Mouse (Mus musculus) limb, embryonic 15.5 days (tissue): ENCODE results near the gene Map4k2. TPM values are rescaled to one million over a fixed set of nuclear protein-coding genes. Genes with fewer than 3 reads are reported as not detected.

Experiments
- ATAC-seq: fragments of 200-750 bp; cut with Nextera tagmentation; 2 replicates; pipeline ENCODE4 v1.8.0; 2017; ENCODE audit warnings: low read depth, moderate TSS enrichment; ENCODE audit not compliant: insufficient number of reproducible peaks, low FRiP score, low TSS enrichment
- H3K27ac ChIP-seq: fragments of 300-500 bp; sonication (generic); 2 replicates; pipeline ENCODE4 v1.5.1; 2015; ENCODE audit warnings: moderate library complexity, mild to moderate bottlenecking, inconsistent platforms
- H3K27me3 ChIP-seq: fragments of 300-500 bp; sonication (generic); 2 replicates; pipeline ENCODE4 v1.6.1; 2015; ENCODE audit warnings: inconsistent platforms
- H3K36me3 ChIP-seq: fragments of 300-500 bp; sonication (generic); 2 replicates; pipeline ENCODE4 v1.6.1; 2015; ENCODE audit warnings: inconsistent platforms
- H3K4me1 ChIP-seq: fragments of 300-500 bp; sonication (generic); 2 replicates; pipeline ENCODE4 v1.6.1; 2015; ENCODE audit warnings: inconsistent platforms
- H3K4me2 ChIP-seq: fragments of 300-500 bp; sonication (generic); 2 replicates; pipeline ENCODE4 v1.6.1; 2015; ENCODE audit warnings: mild to moderate bottlenecking, inconsistent platforms
- H3K4me3 ChIP-seq: fragments of 300-500 bp; sonication (generic); 2 replicates; pipeline ENCODE4 v1.5.1; 2015; ENCODE audit warnings: mild to moderate bottlenecking, inconsistent platforms
- H3K9ac ChIP-seq: fragments of 300-500 bp; sonication (generic); 2 replicates; pipeline ENCODE4 v1.6.1; 2015; ENCODE audit warnings: inconsistent platforms
- H3K9me3 ChIP-seq: fragments of 300-500 bp; sonication (generic); 2 replicates; pipeline ENCODE4 v1.6.1; 2016; ENCODE audit warnings: inconsistent platforms
- WGBS: fragments of 180-500 bp; shearing (Covaris S2); methylation state at CpG from one replicate; pipeline ENCODE4 v1.1.7; 2015; 5-methylcytosine and 5-hydroxymethylcytosine counted together
- polyA plus RNA-seq: library from polyadenylated mRNA; unstranded; fragments of >200 nt; fragmentation: Nextera tagmentation; extraction: Ambion mirVana; gene quantifications from 2 replicates; pipeline ENCODE4 v1.2.1, GENCODE M21; 2015

Gene Map4k2
- polyA plus RNA-seq, 1 experiment from 2014 or later: 16.2 TPM

GRCm38 (mm10) chr19:6373539-6374400 is 32.8 kb downstream of the Map4k2 start:
- 0 out of 2 replicates have a peak overlapping the region, but pooled peaks have one; percentile 0 for H3K9ac ChIP-seq
- H3K27ac ChIP-seq: no peak overlapping the region
- no peak overlapping the region for H3K4me3 ChIP-seq
- WGBS: 66% methylated on average over 12 of the region's 12 CpGs
- no peaks in the 10 kb centered on the region for H3K27me3 ChIP-seq
- peaks cover 96% of the 10 kb centered on the region for H3K36me3 ChIP-seq
- peak; percentile 32; the same call in 1 of the 2 replicates for ATAC-seq
- no peaks in the 10 kb centered on the region for H3K4me1 ChIP-seq
- no peaks in the 10 kb centered on the region for H3K9me3 ChIP-seq
- H3K4me2 ChIP-seq: no peak overlapping the region

- Histone ChIP-seq H3K9me3 (no peaks in the 10 kb centered on the region), H3K4me2 (no peak overlapping the region), H3K4me3 (no peak overlapping the region), H3K4me1 (no peaks in the 10 kb centered on the region), H3K36me3 (peaks cover 95% of the 10 kb centered on the region), H3K27ac (no peak overlapping the region), H3K27me3 (no peaks in the 10 kb centered on the region), H3K9ac (no peak overlapping the region)
- ATAC-seq: no peak
- 95% methylated on average over 10 of the region's 10 CpGs for WGBS
Measured at GRCm38 (mm10) chr19:6374571-6374970, 33.6 kb downstream of the Map4k2 start.

GRCm38 (mm10) chr19:6375423-6376254 is 34.7 kb downstream of the Map4k2 start:
- no peak for ATAC-seq
- H3K9me3 ChIP-seq: no peaks in the 10 kb centered on the region

GRCm38 (mm10) chr19:6376255-6376564 is 35.3 kb downstream of the Map4k2 start:
- H3K27ac ChIP-seq: no peak overlapping the region
- H3K4me2 ChIP-seq: no peak overlapping the region
- no peak overlapping the region for H3K4me3 ChIP-seq
- no peaks in the 10 kb centered on the region for H3K27me3 ChIP-seq
- ATAC-seq: no peak
- no peaks in the 10 kb centered on the region for H3K4me1 ChIP-seq
- H3K9ac ChIP-seq: no peak overlapping the region
- 79% methylated on average over 14 of the region's 14 CpGs for WGBS
- peaks cover 86% of the 10 kb centered on the region for H3K36me3 ChIP-seq
- no peaks in the 10 kb centered on the region for H3K9me3 ChIP-seq

More at GRCm38 (mm10) chr19:6375423-6376254, 34.7 kb downstream of the Map4k2 start:
- Histone ChIP-seq H3K9ac (no peak overlapping the region), H3K36me3 (peaks cover 91% of the 10 kb centered on the region), H3K4me3 (no peak overlapping the region), H3K27ac (no peak overlapping the region), H3K27me3 (no peaks in the 10 kb centered on the region), H3K4me2 (no peak overlapping the region), H3K4me1 (no peaks in the 10 kb centered on the region)
- 91% methylated on average over 41 of the region's 42 CpGs for WGBS

GRCm38 (mm10) chr19:6376643-6377042 is 35.7 kb downstream of the Map4k2 start:
- Histone ChIP-seq H3K9ac (no peak overlapping the region), H3K27me3 (no peaks in the 10 kb centered on the region), H3K36me3 (peaks cover 81% of the 10 kb centered on the region), H3K4me1 (no peaks in the 10 kb centered on the region), H3K9me3 (no peaks in the 10 kb centered on the region), H3K4me3 (no peak overlapping the region), H3K4me2 (no peak overlapping the region), H3K27ac (no peak overlapping the region)
- ATAC-seq: no peak
- WGBS: 84% methylated on average over 2 of the region's 2 CpGs

- Histone ChIP-seq H3K4me2 (no peak overlapping the region), H3K4me1 (no peaks in the 10 kb centered on the region), H3K4me3 (no peak overlapping the region), H3K36me3 (peaks cover 73% of the 10 kb centered on the region), H3K9ac (no peak overlapping the region), H3K9me3 (no peaks in the 10 kb centered on the region), H3K27me3 (no peaks in the 10 kb centered on the region), H3K27ac (no peak overlapping the region)
- ATAC-seq: no peak
- WGBS: 81% methylated on average over 11 of the region's 11 CpGs
Measured at GRCm38 (mm10) chr19:6377327-6378040, 36.5 kb downstream of the Map4k2 start.

GRCm38 (mm10) chr19:6380411-6381166 is 39.7 kb downstream of the Map4k2 start:
- 92% methylated on average over 9 of the region's 9 CpGs for WGBS
- Histone ChIP-seq H3K36me3 (peaks cover 42% of the 10 kb centered on the region), H3K9ac (no peak overlapping the region), H3K27ac (no peak overlapping the region), H3K4me2 (no peak overlapping the region), H3K4me3 (no peak overlapping the region), H3K4me1 (peaks cover 21% of the 10 kb centered on the region), H3K27me3 (no peaks in the 10 kb centered on the region), H3K9me3 (no peaks in the 10 kb centered on the region)
- no peak for ATAC-seq

GRCm38 (mm10) chr19:6381238-6381637 is 40.3 kb downstream of the Map4k2 start:
- Histone ChIP-seq H3K4me2 (no peak overlapping the region), H3K4me1 (peaks cover 21% of the 10 kb centered on the region), H3K27me3 (no peaks in the 10 kb centered on the region), H3K27ac (no peak overlapping the region), H3K36me3 (peaks cover 35% of the 10 kb centered on the region), H3K4me3 (no peak overlapping the region), H3K9me3 (no peaks in the 10 kb centered on the region), H3K9ac (no peak overlapping the region)
- WGBS: 96% methylated on average over 5 of the region's 5 CpGs
- no peak for ATAC-seq

- no peaks in the 10 kb centered on the region for H3K27me3 ChIP-seq
- WGBS: 77% methylated on average over 4 of the region's 4 CpGs
- ATAC-seq: no peak
- H3K9me3 ChIP-seq: no peaks in the 10 kb centered on the region
- H3K9ac ChIP-seq: no peak overlapping the region
- H3K4me1 ChIP-seq: peaks cover 21% of the 10 kb centered on the region
- peaks cover 23% of the 10 kb centered on the region for H3K36me3 ChIP-seq
- no peak overlapping the region for H3K4me2 ChIP-seq
- no peak overlapping the region for H3K27ac ChIP-seq
- H3K4me3 ChIP-seq: no peak overlapping the region
Measured at GRCm38 (mm10) chr19:6382323-6382924, 41.5 kb downstream of the Map4k2 start.

GRCm38 (mm10) chr19:6383470-6383869 is 42.5 kb downstream of the Map4k2 start:
- 46% methylated on average over 5 of the region's 5 CpGs for WGBS
- H3K27ac ChIP-seq: peak overlapping the region; percentile 54
- H3K4me3 ChIP-seq: no peak overlapping the region
- no peaks in the 10 kb centered on the region for H3K27me3 ChIP-seq
- ATAC-seq: no peak
- peaks cover 21% of the 10 kb centered on the region for H3K4me1 ChIP-seq
- no peak overlapping the region for H3K9ac ChIP-seq
- H3K36me3 ChIP-seq: peaks cover 13% of the 10 kb centered on the region; the same call in 1 of the 2 replicates
- no peaks in the 10 kb centered on the region for H3K9me3 ChIP-seq
- H3K4me2 ChIP-seq: no peak overlapping the region

- 15% methylated on average over 7 of the region's 7 CpGs for WGBS
- H3K4me3 ChIP-seq: no peak within 1 kb of the TSS
- no peaks in the 10 kb centered on the region for H3K9me3 ChIP-seq
- H3K36me3 ChIP-seq: peaks cover 6% of the 10 kb centered on the region; the same call in 1 of the 2 replicates
- H3K4me2 ChIP-seq: no peak within 1 kb of the TSS
- peak within 1 kb of the TSS; percentile 54 for H3K27ac ChIP-seq
- ATAC-seq: peak; percentile 40; the same call in 1 of the 2 replicates
- H3K9ac ChIP-seq: 0 out of 2 replicates have a peak within 1 kb of the TSS, but pooled peaks have one; percentile 1
- no peaks in the 10 kb centered on the region for H3K27me3 ChIP-seq
- peaks cover 21% of the 10 kb centered on the region for H3K4me1 ChIP-seq
Measured at GRCm38 (mm10) chr19:6384128-6384527, 43.2 kb downstream of the Map4k2 start, which contains the start of gene Pygm. Gene Pygm (plus strand): TSS chr19:6384399.
